Mouse (Mus musculus) embryo, embryonic 10 days (tissue): ENCODE measurements at regions not wholly inside any gene's neighbourhood (a gene's known extent, or its start where the extent isn't known, plus 50 kb on each side); places are given as distances from the start of the nearest gene placed in this dataset.

Experiments
- DNase-seq: peaks from one replicate; pipeline ENCODE4 v3.0.0-alpha.2; 2015; ENCODE audit warnings: low spot score

- DNase-seq: peak; percentile 4
Observed at GRCm38 (mm10) chr15:33759496-33759895, 598.2 kb downstream of the 9430069I07Rik start.

GRCm38 (mm10) chr15:33758771-33759170 lies 598.9 kb downstream of the 9430069I07Rik start:
- DNase-seq: no peak
